Mouse (Mus musculus): Measurements from ENCODE around the gene Mpdu1. TPM values are rescaled to one million over a fixed set of nuclear protein-coding genes. Genes with fewer than 3 reads are reported as not detected.

Mpdu1 gene
- 56.1 TPM for polyA plus RNA-seq (2017; shearing (Covaris generic))

DNA sequence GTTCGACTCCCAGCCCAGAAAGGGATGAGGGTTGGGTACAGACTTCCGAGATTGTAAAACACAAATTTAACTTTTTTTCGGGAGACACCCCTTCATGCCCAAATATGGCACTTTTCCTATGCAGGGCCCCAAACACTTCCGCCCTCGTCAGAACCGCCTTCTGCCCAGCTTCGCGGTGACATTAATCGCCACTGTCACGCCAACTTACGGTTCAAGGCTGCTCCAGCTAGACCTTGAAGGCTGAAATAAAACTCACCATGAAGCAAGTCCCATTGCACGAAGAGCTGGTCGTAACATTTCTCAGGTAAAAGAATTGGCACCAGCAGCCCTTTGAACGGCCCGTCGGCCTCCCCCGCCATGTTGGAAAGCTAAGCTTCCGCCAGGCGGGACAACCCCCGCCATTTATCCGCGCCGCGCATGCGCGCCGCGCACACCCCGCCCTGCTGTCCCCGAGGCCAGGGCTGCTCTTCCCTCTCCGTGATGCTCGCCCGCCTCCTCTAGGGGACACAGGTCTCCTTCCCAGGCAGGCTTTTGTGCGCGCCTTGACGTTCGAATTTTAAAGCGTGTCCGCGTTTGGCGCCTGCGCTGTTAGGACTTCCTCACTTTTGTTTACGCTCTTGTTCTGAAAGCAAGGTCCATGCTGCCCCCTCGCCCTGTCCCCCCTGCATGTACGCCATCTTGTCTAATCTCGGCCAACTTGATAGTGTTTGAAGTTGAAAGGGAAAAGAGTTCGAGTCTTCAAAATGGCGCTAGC lies at the start of gene Mpdu1:
Gene Mpdu1, minus strand, starts transcription at position 430 of the 754 bp plus-strand sequence.

DNA sequence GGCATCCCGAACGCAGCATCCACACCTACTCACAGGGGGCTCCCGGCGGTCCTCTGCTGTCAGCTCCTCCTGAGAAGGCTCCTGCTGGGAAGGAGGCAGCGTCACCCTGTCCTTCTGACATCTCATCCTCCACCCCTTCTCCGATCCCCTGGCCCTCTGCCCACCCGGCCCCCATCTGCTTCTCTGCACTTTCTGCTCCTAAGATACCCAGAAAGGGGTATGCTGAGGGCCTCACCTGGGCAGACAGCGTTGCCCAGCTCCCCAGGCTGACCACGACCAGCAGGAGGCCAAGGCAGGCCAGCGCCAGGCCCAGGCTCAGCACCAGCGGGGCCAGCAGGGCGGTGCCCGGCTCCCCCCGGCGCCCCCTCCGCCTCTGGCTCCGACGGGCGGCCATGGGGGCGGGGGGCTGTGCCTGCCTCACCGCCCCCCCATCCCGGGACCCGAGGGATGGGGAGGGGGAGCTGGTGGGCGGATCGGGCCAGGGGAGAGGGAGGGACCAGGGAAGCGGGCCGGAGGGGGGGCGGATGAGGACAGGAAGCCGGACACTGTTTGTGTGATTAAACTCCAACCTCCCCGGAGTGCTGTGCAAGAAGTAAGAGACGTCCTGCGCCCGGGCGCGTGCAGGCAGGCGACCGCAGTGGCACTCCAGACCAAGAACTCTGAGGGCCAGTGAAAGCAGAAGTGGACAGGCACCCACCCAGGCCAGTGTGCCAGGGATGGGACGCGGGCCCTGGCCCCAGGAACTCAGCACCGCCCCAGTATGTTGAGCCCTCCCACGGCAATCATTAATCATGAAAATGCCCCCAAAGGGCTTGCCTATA lies 33.1 kb upstream of the Mpdu1 start, which contains the start of the genes Tnfsf12 and Tnfsfm13:
Gene Tnfsf12, minus strand, starts transcription at position 489 of the 821 bp plus-strand sequence.
Gene Tnfsfm13, minus strand, starts transcription at position 738 of the 821 bp plus-strand sequence.

DNA sequence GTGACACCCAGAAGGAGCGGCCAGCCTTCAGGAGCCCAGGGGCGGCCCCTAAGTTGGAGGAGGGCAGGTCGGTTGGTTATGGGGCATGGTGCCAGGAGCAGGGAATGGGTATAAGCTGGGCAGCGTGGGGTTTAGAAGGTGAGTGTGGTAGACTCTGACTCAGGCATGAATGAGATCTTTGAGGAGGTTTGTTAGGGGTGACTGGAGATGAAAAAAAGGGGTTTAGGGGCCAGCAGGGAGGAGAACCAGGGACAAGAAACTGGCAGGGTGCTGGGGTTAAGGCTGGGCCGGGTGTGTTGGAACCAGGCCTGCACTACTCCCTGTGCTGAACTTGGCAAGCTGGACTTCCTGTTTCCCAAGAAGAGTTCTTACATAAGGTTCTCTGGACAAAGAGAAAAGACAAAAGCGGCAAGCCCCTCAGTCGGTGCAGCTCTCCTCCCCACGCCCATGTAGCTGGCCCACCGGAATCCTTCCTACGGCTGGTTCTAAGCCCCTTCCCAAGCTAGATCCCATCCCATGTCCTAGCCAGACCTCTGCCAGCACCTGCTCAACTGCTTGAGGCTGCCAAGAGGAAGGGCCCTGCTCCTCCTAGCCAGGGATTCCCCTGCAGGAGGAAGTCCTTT lies 23.2 kb upstream of the Mpdu1 start, which contains the start of gene Tnfsf13:
Gene Tnfsf13, minus strand, starts transcription at position 259 of the 623 bp plus-strand sequence.

DNA sequence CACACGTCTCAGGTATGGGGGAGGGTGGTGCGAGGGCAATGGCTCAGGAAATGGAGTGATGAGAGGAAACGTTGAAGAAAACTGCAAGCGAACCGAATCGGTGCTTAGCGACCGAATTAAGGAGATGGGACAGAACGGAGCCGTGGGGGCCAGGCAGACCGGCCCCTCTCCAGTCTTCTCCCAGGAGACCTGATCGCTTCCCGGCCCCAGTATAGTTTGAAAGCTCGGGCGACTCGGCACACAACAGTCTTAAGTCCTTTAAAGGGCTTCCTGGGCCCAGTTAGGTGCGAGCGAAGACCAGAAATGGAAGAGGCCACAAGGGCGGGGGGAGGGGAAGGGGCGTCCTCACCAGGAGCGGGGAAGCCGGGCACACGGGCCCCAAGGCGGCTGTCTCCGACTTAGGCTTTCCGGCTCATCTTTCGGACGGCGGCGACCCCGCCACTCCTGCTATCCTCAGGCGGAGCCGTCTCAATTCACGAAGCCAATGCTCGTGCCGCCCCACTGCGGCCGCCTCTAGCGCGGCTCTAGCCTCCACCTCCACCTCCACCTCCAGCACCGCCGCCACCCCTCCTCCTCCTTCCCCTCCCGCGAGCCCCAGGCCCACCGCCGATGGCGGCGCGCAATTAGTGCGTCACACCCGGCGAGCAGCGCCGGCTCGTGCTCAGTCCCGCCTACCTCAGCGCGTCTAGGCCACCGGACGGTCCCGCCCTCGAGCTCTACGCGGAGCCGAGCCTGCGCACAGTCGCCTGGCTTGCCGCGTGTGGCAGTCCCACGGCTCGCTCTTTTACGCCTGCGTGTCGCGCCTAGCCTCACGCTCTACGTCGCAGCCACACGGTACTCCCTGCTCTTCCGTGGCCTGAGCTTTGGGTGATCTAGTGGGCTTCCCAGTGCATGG lies 19.1 kb upstream of the Mpdu1 start, which contains the start of gene Senp3:
Gene Senp3, minus strand, starts transcription at position 771 of the 895 bp plus-strand sequence.

DNA sequence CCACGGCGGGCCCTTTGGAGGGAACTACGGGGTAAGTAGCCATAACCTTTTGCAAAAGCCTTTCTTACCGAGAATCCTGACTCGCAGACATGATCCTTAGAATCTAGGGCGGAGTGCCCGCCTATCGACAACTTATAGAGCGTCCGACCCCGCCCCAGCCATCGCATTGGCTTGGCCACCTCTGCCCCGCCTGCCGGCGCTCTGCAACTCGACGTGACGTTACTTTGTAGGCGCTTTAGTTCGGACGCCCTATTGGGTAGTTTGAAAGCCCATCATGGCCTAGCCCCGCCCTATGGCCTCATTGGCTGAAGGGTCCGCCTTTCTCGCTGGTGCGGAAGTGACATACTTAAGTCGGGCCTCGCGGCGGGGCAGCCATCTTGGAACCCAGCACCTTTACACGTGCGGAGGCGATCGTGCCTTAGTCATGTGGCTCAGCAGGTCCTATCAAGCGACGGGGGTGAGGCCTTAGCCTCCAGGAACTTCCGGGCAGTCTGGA lies 9.8 kb upstream of the Mpdu1 start, which contains the start of gene Eif4a1:
Gene Eif4a1, minus strand, starts transcription at position 213 of the 496 bp plus-strand sequence.

DNA sequence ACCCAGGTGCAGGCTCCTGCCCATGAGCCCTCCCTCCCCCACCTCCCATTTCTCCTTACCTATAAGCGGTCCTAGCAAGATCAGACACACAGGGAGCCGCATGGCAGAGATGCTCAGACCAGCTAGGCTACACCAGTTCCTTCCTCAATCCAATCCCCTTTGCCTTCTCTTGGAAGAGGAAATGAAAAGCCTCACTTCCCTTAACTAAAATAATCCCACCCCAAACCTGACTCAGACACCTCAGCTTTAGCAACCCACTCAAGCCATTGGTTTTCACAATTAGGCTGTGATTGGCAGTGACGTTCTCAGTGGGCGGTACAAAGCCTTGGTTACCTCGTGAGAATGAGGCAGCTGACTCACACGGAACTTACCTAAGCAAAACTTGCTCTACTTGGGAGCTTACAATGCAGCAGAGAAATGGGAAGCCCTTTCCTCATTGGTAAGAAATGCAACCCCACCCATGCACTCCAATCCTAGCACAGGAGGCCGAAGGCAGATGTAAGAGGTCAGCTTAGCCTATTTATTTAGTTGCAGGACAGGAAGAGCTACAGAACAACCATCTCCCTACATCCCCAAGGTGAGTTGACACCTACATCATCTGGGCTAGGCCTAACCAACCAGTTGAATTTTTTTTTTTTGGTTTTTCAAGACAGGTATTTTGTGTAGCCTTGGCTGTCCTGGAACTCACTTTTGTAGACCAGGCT lies 3.7 kb upstream of the Mpdu1 start, which contains the start of gene Cd68:
Gene Cd68, minus strand, starts transcription at position 193 of the 704 bp plus-strand sequence.

DNA sequence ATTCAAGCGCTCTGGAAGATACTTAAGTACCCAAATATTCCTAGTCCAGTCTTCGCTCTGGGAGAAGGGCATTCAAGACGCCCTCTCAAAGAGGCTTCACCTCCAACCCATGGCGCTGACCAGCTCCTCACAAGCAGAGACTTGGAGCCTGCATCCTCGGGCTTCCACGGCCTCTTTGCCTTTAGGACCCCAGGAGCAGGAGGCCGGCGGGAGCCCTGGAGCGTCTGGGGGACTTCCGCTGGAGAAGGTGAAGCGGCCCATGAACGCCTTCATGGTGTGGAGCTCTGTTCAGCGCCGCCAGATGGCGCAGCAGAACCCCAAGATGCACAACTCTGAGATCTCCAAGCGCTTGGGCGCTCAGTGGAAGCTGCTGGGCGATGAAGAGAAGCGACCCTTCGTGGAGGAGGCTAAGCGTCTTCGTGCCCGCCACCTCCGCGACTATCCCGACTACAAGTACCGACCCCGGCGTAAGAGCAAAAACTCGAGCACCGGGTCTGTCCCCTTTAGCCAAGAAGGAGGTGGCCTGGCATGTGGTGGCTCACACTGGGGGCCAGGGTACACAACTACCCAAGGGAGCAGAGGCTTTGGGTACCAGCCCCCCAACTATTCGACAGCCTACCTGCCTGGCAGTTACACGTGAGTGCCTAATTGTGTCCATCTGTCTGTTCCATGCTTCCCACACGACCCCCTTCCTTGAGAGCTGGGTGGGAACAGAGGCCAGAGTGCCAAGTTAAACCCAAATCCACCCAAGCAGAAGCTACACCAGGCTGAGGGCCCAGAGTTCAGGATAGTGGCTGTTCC lies 7.0 kb downstream of the Mpdu1 start, which contains the start of gene Sox15:
Gene Sox15, plus strand, starts transcription at position 51 of the 801 bp plus-strand sequence.

DNA sequence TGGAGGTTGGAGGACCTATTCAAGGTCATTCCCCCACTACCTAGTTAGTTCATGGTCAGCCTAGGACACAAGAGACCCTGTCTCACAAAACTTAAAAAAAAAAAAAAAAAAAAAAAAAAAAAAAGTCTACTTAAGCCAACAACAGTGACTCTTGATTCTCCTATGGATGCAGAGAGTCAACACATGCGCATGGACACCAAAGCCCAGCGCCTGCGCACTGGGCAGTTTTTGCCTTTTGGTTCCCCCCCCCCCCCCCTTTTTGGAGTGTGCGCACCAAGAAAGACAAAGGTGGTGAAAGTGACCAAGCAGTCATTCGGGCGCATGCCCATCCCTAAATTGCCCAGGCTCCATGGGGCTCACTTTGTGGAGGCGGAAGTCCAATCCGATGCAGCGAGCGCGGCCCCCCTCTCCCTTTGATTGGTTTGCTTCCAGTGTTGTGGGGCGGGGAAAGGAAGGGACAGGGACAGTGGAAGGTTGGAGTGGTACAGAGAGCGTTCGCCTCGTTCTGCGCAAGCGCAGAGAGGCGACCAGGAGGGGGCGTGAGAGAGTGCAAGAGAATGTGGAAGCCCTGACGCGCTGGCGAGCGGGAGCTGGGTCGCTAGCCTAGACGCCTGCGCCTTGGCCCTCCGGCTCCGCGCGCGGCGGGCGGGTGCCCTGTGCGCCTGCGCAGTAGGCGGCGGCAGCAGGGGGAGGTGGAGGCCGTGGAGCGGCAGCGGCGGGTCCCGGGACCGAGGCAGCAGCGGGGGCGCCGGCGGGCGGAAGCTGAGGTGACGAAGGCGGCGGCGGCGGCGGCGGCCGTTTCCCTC lies 30.0 kb downstream of the Mpdu1 start, which contains the start of gene Fxr2:
Gene Fxr2, plus strand, starts transcription at position 707 of the 806 bp plus-strand sequence.

DNA sequence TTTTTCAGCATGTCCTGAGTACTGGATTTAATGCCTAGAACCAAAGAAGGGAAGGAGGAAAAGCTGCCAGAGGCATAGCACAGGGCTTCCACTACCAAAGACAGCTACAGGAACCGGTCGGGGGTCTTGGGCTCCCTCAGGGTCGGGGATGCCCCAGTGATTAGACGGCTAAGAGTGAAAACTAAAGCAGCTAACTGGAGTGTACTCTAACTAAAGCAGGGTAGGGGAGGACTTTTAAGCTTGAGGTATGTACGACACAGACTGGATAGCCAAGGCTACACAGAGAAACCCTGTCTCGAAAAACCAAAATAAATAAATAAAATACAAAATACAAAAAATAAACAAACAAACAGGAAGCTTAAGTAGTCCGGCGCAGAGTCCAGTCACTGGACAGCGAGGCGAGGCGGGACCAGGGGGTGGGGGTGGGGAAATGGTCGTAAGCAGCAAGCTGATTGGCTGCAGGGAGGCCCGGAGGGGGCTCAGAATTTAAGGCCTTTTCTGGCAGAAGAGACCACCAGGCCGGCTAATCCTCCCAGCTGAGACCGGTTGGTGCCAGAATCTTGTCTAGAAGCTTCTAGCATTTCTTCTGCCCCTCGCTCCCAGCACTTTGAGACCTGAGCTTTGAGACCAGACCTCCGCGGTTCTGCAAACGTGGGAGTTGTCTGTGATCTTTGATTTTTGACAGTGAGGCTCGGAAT lies 40.7 kb downstream of the Mpdu1 start, which contains the start of gene Sat2:
Gene Sat2, plus strand, starts transcription at position 454 of the 698 bp plus-strand sequence.

DNA sequence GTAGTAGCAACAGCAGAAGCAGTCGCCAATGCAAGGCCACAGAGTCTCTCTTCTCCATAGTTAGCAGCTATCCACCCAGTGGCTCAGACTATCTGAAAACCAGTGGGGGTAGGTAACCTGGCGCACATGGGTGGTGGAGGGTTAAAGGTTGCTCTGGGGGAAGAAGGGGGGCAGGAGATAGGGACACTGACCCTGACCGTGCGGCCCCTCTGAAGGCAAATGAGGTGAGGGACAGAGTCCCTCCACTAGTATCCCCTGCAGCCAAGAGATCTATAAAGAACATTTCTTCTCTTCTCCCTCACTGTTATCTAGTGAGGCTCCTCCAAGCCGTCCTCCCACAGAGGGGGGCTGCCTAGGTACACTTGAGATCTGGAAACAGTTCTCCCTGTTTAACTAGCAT lies 44.6 kb downstream of the Mpdu1 start, which contains the start of gene Shbg:
Gene Shbg, minus strand, starts transcription at position 101 of the 400 bp plus-strand sequence.

Other genes starting within 250 kb of the Mpdu1 start
- 4.5 TPM for gene Kdm6b, start 249.0 kb downstream of the Mpdu1 start, polyA plus RNA-seq (2017; shearing (Covaris generic))
- not detected for gene Dnah2, start 113.5 kb downstream of the Mpdu1 start, polyA plus RNA-seq (2017; shearing (Covaris generic))
- 0.27 TPM for gene Efnb3, start 102.4 kb downstream of the Mpdu1 start, polyA plus RNA-seq (2017; shearing (Covaris generic))
- 32.4 TPM for gene Wrap53, start 82.4 kb downstream of the Mpdu1 start, polyA plus RNA-seq (2017; shearing (Covaris generic))
- 242 TPM for gene Trp53, start 82.3 kb downstream of the Mpdu1 start, polyA plus RNA-seq (2017; shearing (Covaris generic))
- 0.20 TPM for gene Atp1b2, start 56.7 kb downstream of the Mpdu1 start, polyA plus RNA-seq (2017; shearing (Covaris generic))
- gene Shbg, start 44.7 kb downstream of the Mpdu1 start, polyA plus RNA-seq (2017; shearing (Covaris generic)) = not detected
- gene Sat2, start 40.6 kb downstream of the Mpdu1 start, polyA plus RNA-seq (2017; shearing (Covaris generic)) = not detected
- 11.9 TPM for gene Fxr2, start 29.7 kb downstream of the Mpdu1 start, polyA plus RNA-seq (2017; shearing (Covaris generic))
- gene Sox15, start 7.3 kb downstream of the Mpdu1 start, polyA plus RNA-seq (2017; shearing (Covaris generic)) = not detected
- gene Cd68, start 3.5 kb upstream of the Mpdu1 start, polyA plus RNA-seq (2017; shearing (Covaris generic)) = 10.3 TPM
- 508 TPM for gene Eif4a1, start 9.8 kb upstream of the Mpdu1 start, polyA plus RNA-seq (2017; shearing (Covaris generic))
- gene Senp3, start 19.4 kb upstream of the Mpdu1 start, polyA plus RNA-seq (2017; shearing (Covaris generic)) = 39.6 TPM
- 0.29 TPM for gene Tnfsf13, start 23.1 kb upstream of the Mpdu1 start, polyA plus RNA-seq (2017; shearing (Covaris generic))
- not detected for gene Tnfsf12, start 33.2 kb upstream of the Mpdu1 start, polyA plus RNA-seq (2017; shearing (Covaris generic))
- gene Tnfsfm13, start 33.5 kb upstream of the Mpdu1 start, polyA plus RNA-seq (2017; shearing (Covaris generic)) = not detected
- 58.0 TPM for gene Polr2a, start 96.0 kb upstream of the Mpdu1 start, polyA plus RNA-seq (2017; shearing (Covaris generic))
- gene Slc35g3, start 99.3 kb upstream of the Mpdu1 start, polyA plus RNA-seq (2017; shearing (Covaris generic)) = not detected
- gene Zbtb4, start 103.3 kb upstream of the Mpdu1 start, polyA plus RNA-seq (2017; shearing (Covaris generic)) = 5.8 TPM
- 6.2 TPM for gene Chrnb1, start 133.3 kb upstream of the Mpdu1 start, polyA plus RNA-seq (2017; shearing (Covaris generic))
- gene Fgf11, start 139.2 kb upstream of the Mpdu1 start, polyA plus RNA-seq (2017; shearing (Covaris generic)) = not detected
- gene Tmem102, start 143.0 kb upstream of the Mpdu1 start, polyA plus RNA-seq (2017; shearing (Covaris generic)) = not detected
- gene Gm39566, start 152.7 kb upstream of the Mpdu1 start, polyA plus RNA-seq (2017; shearing (Covaris generic)) = not detected
- gene Spem2, start 155.8 kb upstream of the Mpdu1 start, polyA plus RNA-seq (2017; shearing (Covaris generic)) = not detected
- gene Spem1, start 159.5 kb upstream of the Mpdu1 start, polyA plus RNA-seq (2017; shearing (Covaris generic)) = not detected
- 0.61 TPM for gene Nlgn2, start 175.1 kb upstream of the Mpdu1 start, polyA plus RNA-seq (2017; shearing (Covaris generic))
- gene Tmem256, start 175.9 kb upstream of the Mpdu1 start, polyA plus RNA-seq (2017; shearing (Covaris generic)) = 113 TPM
- 27.8 TPM for gene Plscr3, start 183.7 kb upstream of the Mpdu1 start, polyA plus RNA-seq (2017; shearing (Covaris generic))
- not detected for gene Tnk1, start 196.1 kb upstream of the Mpdu1 start, polyA plus RNA-seq (2017; shearing (Covaris generic))
- not detected for gene Tmem95, start 215.4 kb upstream of the Mpdu1 start, polyA plus RNA-seq (2017; shearing (Covaris generic))
- gene Kctd11, start 218.8 kb upstream of the Mpdu1 start, polyA plus RNA-seq (2017; shearing (Covaris generic)) = 2.3 TPM
- 663 TPM for gene Acap1, start 232.9 kb upstream of the Mpdu1 start, polyA plus RNA-seq (2017; shearing (Covaris generic))
- 3.0 TPM for gene 2810408A11Rik, start 238.3 kb upstream of the Mpdu1 start, polyA plus RNA-seq (2017; shearing (Covaris generic))
- gene Neurl4, start 238.4 kb upstream of the Mpdu1 start, polyA plus RNA-seq (2017; shearing (Covaris generic)) = 5.7 TPM

Data from inflammation-experienced regulatory T-cells, adult 16 weeks (primary cell).